Mouse (Mus musculus): Measurements from ENCODE around the gene Man1a2.

- no peak for TF ChIP-seq POLR2A (IDR thresholded peaks at IDR 0.05; ENCODE audit: insufficient read depth, low read depth, low read length)
- TF ChIP-seq CTCF (IDR thresholded peaks at IDR 0.05; ENCODE audit: insufficient read depth, low read depth, low read length), result no peak
These were observed 46.6 kb upstream of the Man1a2 start for GRCm38 (mm10) chr3:100731896-100732295.

All from olfactory bulb, adult 2 months (tissue).